Mouse (Mus musculus) bone marrow macrophage, adult 2 months (primary cell): ENCODE measurements around the gene Btg3.

ENCODE experiments used
- CTCF ChIP-seq: IDR thresholded peaks from 2 replicates; pipeline ENCODE4 v1.5.1; 2012; ENCODE audit warnings: low read depth, mild to moderate bottlenecking, low read length, moderate library complexity
- POLR2A ChIP-seq: IDR thresholded peaks from 2 replicates; pipeline ENCODE4 v1.6.1; 2012; ENCODE audit warnings: mild to moderate bottlenecking, low read depth, low read length, borderline replicate concordance

DNA sequence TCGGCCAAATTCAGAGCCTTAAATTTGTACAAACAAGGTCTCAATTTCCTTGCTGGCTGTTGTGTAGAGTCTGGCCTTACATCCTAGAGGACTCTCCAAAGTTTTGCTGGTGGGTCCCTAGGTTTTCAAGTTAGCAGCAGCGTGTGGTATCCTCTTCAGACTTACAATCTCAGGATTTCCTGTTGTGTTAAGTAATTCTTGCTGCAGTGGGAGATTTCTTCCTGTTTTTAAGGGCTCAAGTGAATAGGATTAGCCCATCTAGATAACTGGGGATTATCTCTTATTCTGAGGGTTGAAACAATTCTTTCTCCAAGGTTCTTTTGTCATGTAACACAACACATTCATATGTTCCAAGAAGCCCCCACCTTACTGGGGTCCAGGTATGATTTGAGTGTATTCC lies 14.4 kb upstream of the Btg3 start:
- TF ChIP-seq POLR2A (no peak), CTCF (no peak)
